Mouse (Mus musculus) liver (tissue): ENCODE data around the gene Clec4d.
A peak's percentile ranks its signal among the peaks of the same experiment; 100 is the strongest.
"Not testable (repeated sequence)": the region's sequence is repeated elsewhere in the genome, so short reads cannot be mapped to it uniquely, and the experiment has no call there.

ENCODE experiments used
- DNase-seq: peaks from one replicate; pipeline ENCODE4 v3.0.0-alpha.2; 2020; ENCODE audit warnings: mixed read lengths

The Clec4d gene

DNA sequence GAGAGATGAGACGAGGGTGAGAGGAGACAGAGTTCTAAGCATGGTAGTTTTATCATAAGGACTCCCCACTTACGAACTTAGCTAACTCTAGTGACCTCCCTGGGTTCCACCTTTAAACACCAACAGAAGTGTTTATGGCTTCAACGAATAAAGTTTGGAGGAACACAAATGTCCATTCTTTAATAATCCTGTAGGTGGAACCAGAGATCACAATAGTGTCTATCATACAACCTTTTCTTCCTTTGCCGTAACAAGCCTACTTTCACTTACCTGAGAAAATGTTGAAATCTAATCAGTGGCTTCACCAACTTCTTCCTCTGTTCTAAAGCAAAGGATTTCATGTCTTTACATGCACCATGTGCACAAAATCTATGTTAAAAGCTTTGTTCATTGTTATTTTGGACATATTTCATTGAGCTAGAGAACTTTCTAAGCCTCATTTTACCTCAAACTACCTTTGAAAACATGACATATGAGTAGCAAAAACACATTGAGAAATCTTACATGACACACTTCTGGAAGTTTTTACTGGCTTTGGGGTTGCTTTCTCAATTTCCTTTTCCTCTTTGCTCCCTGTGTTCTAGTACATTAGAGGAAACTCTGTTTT, at the start of gene Clec4d:
Clec4d (plus strand) TSS at position 557 of the 607 bp plus-strand sequence.
- no peak for DNase-seq

DNA sequence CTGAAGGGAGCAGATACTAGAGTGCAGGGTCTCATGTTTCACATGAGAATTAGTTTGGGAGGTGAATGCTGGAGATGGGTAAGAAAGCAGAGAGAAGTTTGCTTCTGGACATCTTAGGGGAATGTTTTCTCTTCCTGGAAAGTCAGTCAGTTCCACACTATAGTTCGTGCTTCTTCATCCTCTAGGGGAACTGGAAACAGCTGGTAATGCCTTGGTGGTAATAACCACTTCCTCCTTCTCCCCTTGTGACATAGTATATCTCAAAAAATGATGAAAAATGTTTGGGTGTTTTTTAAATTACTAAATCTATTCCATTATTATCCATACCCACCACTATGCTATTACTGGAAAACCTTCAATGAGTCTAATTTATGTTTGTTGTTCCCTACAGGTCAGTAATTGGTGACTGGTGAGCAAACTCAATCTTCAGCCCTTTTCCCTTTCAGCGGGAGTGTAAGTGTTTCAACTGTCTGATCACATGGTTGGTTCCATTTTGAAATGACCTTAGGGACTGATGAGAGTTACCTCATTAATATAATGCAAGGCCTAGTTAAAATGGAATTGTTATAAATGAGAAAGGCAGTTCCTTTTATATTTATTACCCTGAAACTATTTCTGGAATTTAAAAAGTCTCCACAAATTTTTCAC, 34.3 kb upstream of the Clec4d start:
- no peak for DNase-seq

DNA sequence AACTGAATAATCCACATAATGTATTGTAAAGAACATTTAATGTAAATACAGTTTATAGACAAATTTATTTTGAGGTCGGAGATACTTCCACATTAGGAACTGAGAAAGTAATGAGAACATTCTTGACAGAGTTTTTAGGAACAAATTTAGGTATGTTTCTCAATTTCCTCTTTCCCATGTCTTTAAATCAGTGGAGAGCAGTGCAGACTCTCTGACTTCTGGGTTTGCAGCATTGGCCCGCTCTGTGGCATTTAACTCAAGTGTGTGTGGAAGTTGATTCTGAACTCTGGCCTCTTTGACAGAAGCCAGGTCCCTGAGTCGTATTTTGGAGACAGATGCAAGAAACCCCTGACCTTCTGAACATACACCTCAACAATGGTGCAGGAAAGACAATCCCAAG, 32.3 kb upstream of the Clec4d start, which contains the start of gene Clec4n:
Clec4n (plus strand) TSS at position 200 of the 400 bp plus-strand sequence.
- no peak for DNase-seq

DNA sequence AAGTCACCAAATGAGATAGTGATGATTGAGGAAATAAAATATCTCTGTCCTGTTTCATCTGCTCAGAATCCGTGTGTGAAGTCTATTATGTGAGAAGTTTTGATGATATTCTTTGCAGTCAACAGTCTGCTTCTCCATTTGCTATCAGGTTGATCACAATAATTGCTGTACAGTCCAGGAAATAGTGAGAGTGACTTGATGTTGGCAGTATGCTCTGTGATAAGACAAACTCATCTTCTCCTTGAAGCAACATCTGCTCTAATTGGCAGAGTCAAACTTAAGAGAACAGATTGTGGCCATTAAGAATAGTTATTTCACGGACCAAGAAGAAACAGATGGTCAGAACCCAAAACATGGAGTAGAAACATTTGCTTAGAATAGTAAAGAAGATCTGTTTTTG, 30.8 kb upstream of the Clec4d start:
- no peak for DNase-seq

DNA sequence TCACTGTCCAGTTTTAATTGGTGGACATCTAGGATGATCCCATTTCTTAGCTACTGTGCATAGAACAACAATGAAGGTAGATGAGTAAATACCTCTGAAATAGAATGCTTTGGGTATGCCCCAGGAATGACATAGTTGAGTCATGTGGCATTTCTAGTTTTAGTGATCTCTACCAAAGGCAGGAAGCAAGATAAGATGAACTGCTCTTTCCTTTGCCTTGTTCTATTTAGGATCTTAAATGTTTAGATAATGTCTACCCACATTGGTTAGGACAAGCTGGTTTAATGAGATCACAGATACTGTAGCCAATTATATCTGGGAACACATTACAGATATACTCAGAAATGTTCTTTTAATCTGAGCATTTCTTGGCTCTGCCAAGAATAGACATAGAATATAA, 24.3 kb upstream of the Clec4d start:
- no peak for DNase-seq

DNA sequence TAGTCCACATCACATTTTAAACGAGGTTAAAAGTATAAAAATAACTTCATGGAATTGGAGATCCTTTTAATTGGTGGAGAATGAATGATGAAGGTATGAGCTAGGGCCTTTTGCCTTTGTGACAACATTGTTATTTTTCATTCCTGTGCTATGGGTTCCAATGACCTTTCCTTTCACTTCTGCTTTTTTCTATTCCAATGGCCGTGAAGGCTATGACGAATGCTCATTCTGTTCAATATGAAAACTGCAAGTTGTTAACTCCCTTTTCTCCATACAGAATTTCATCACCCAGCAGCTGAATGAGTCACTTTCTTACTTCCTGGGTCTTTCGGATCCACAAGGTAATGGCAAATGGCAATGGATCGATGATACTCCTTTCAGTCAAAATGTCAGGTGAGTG, 17.7 kb upstream of the Clec4d start:
- no peak for DNase-seq

DNA sequence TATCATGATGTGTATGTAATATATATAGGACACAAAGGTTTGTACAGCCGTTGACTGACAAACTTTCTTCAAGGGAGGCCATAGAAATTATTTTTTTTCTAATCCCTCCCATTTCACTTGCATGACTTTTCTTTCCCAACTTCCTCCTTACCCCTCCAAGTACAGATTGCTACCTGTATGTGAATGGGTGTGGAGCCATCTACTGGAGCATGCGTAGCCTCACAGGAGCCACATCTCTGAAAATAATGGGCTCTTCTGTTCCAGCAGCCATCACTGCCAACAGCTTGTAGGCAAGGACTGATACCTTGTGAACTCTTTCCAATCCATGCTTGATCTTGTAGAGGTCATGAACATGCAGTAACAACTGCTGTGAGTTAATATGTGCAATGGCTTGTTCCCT, 13.0 kb upstream of the Clec4d start:
- not testable (repeated sequence) for DNase-seq

DNA sequence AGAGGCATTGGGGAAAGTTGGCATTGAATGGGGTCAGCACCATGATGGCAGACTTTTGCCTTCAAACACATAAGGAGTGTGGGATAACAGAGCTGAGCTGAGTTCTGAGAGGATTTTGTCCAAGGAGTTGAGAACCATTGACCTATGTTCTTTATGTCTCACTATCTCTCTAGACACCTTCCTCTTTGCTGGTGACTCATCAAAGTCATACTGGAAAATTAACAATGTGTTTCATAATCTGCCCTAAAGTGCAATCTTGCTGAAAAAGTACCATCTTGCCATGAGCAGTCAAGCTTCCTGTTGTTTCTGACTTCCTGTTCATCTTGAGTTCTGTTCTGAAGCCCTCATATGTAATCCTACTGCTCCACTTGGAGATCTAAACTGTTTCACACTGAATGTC, 9.2 kb upstream of the Clec4d start:
- no peak for DNase-seq

DNA sequence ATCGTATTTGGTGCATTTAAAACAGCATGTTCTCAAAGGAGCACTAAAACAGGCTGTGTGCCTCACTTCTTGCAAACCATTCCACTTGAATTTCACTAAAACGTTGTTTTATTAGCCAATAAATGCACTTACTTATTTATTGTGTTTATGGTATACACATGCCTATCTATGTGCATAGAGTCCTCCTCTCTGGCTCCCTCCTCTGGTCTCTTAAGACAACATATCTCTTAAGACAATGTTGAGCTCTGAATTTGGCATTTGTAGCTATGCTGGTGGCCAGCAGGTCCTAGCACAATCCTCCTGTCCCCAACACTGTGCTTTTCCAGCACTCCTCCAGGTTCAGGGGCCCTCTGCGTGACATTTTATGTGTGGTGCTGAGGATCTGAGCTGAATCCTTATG, 3.0 kb upstream of the Clec4d start:
- no peak for DNase-seq

DNA sequence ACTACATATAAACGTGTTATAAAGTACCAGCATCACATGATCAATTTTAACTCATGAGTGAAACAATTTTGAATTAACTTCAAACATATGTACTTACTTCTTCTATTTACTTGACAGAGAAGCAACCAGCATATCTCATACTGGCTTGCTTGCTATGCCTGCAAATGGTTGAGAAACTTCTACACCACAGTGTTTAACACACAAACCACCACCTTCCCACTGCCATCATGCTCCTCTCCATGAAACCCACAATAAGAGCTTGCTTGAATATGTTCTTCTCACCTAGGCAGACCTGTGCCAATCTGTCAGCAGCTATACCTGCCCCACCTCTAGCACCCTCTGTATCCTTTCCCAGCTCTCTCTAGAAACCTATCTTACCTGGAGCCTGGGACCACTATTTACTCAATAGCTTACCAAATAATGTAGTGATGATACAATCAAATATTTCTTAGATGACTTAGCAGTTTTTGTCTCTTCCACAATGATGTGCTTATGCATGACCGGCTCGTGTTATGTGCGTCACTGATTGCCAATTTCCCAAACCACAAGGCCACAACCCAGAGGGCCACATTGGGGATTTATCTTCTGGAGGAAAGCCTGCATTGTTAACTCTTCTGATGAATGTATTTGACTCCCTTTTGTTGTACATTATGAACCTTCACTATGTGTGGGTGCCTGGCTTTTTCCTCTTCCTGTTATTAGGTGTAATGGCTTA, 1.9 kb upstream of the Clec4d start:
- DNase-seq = no peak

DNA sequence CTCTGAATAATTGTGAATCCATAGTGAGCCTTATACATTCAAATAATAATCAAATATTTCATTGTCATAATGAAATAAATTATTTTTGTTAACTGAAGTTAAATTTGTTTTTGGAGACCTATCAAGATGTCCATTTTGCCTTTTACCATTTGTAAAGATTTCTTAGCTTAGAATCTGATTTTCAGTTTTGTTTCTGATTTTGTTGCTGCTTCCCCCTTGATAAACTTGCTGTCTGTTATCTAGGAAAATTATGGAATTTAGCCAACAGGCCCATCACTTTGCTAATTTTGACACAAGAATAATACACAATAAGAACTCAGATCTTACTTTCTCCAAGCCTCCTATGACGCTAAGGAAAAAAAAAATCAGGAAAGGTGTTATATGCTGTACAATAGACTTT, 1.0 kb upstream of the Clec4d start:
- DNase-seq = no peak

DNA sequence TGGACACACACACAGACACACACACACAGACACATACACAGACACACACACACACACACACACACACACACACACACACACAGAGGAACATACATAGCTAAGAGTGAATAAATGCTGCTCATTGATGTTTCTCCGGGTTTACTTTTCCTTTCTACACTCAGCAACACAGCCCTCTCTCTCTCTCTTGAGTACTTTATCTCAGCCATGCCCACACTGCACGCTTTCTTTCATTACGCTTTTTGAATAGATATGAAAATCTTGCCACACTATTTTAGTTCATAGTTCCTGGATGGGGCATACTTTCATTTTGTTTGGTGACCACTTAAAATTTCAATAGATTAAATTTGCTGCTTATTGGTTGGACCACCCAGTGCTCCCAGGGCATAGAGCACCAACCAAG, 2.3 kb downstream of the Clec4d start:
- DNase-seq = no peak

DNA sequence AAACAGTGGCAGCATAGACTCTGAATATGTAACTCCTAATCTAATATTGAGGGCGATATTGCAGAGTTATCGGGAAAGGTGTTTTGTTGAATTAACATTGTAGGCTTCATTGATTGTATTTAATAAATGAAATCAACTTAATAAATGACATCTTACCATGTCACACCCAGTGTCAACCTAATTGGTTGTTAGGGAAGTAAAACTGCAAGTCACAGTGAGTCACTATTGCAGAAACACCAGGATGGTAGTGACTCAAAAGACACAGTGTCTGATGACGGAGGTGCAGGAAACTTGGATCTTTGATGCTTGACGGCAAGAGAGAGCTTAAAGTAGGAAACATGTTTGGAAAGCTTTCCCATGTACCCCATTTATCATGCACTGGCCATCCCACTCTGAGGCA, 3.9 kb downstream of the Clec4d start:
- DNase-seq = no peak

DNA sequence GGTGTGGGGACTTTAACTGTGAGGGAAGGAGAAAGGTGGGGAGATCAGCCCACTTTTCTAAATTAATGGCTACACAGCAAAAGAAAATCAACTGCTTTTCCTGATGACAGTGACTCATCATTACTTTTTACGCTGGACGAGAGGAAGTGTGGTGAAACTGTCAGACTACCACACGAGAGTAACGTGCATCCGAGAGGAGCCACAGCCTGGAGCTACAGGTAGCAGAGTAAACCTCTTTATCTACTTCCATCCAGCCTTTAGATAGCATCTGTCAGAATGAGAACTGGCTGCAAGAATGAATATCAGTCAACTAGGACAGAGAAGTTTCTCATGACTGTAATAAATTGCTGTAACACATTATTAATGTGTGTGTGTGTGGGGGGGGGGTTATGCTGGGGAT, 5.0 kb downstream of the Clec4d start:
- no peak for DNase-seq

DNA sequence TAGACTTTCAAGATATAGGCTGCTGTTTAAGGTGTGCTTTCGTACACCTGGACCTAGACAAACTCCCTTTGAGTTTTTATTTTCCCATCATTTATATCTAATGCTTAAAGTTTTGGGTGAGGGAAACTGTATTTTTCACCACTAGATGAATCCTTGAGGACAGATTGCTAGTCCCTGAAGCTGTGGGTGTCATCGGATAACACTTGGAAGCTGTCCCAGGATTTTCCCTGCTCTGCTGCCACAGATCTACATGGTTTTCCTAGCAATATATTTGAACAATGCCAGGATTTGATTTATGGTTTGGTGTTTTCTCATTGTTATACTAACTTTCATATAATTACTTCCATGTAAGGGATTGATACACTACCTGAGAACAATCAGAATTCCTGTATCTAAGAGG, 17.5 kb downstream of the Clec4d start:
- no peak for DNase-seq

DNA sequence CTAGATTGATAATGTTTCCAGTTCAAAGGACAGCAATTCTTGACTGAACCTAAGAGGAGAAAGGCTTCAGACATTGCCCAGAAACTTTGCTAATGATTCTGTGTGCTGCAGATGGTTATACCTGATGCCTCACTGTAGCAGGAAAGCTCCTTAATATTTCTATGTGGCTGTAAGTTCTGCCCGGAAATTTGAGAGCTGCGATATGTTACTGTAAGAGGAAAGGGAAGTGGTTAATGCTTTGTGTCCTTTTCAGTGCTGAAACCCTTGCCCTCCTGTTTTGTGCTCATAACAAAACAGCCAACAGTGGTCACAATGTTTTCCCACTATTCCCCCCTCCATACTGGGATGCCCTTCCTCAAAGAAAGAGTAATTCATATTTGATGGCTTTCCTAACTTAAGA, 24.4 kb downstream of the Clec4d start:
- DNase-seq = no peak

DNA sequence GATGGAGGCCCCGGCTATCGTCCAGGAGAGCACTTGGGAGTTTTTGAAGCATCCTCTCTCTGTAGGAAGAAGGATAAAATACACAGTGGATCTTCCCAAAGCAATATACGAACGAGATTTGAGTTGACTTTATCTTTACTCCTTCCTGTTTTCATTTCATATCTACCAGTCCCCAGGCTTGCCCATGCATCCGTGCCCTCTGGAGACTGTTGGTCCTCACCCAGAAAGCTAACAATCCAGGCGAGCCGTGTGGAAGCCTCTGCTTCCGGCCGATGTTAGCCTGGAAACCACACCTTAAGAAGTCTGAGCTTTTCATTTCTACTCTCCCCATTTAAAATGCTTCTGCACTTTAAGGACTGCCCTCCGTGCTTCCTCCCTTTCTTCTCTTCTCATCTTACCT, 27.0 kb downstream of the Clec4d start:
- peak; percentile 38 for DNase-seq

DNA sequence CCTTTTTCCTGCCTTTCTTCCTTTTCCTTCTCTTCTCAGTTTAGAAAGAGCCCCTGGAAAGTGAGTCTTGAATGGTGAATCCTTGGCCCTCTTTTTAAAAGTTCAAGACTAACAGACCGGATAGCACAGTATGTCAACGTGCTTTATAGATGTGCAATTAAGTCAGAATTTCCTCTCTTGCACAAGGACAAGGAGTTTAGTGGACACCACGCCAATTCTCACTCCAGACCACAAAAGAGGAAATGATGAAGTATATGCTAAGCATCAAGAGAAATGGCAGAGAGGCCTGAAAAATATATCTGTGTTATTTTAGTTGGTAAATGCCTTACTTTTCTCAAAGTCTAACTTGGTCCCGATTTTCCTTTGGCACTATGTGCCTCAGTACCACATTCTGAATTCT, 27.8 kb downstream of the Clec4d start, which contains the start of gene Clec4e:
Clec4e (minus strand) TSS at position 118 of the 400 bp plus-strand sequence.
- DNase-seq = no peak

DNA sequence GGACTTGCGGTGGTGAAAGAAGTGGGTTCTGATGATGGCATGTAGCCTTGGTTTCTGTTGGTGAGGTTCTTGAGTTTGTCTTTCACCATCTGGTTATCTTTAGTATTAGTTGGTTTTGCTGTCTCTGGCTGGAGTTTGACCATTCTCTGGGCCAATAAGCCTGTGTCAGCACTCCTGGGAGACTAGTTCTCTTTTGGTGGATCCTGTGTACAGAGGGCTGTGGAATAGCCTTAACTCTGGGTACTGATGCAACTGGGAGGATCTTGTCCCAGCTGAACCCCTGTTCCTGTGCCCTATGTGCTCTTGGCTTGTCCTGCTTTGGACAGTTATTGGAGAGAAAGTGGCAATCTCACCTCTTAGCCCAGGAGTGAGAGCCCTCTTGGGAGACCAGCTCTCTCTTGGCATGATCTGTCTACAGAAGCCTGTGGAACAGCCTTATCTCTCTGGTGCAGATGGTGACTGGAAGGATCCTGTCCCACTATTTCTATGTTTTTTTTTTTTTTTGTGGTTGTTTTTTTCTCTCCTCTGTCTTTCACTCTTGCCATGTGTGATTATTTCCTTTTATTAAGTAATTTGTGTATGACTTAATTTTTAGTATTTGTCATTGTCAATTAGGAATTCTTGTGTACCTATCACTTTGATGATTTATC, 31.0 kb downstream of the Clec4d start:
- peak; percentile 73 for DNase-seq

DNA sequence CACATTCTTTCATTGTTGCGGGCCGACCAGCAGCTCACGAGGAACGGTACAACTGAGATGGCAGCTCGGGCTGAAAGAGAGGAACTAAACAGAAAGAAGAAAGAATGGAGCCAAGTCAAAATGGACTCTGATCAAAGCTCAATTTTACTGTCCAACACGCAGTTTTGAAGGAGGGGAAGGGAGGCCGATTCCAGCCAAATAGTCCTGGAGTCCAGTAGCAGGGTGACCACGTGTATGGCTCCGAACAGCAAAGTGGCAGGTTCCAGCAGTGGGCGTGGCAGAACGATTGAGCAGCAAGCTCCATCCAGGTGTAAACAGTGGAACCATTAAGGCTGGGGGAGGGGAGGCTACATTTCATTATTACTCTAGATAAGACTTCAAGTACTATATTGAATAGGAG, 31.6 kb downstream of the Clec4d start:
- DNase-seq = peak; percentile 10

DNA sequence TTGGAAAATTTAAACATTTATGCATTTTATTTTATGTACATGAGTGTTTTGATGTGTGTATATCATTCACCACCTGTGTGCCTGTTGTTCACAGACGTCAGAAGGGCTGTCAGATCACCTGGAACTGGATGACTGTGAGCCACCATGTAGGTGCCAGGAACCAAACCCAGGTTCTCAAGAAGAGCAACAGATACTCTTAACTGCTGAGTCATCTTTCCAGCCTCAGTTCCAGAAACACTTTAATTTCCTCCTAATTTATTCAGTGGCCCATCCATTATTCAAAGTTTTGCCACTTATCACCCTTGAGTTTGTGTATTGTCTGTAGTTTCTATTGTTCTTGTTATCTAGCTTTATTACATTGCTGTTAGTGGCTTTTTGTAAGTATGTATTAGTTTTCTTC, 34.8 kb downstream of the Clec4d start:
- peak; percentile 19 for DNase-seq

DNA sequence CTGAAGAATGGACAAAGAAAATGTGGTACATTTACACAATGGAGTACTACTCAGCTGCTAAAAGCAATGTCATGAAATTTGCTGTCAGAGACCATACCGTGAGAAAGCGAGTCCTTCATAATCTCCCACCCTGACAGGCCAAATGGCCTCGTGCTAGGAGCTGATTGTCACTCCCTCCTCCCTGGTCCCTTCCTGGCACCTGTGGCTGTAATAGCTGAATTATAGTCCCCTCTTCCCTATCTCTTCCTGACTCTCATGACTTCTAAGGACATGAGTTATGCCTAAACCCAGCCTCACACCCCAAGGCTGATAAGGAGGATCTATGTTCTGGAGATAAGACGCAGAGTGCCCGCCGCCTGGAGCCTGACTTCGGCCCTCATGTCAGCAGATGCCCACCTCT, 44.4 kb downstream of the Clec4d start:
- peak; percentile 7 for DNase-seq

DNA sequence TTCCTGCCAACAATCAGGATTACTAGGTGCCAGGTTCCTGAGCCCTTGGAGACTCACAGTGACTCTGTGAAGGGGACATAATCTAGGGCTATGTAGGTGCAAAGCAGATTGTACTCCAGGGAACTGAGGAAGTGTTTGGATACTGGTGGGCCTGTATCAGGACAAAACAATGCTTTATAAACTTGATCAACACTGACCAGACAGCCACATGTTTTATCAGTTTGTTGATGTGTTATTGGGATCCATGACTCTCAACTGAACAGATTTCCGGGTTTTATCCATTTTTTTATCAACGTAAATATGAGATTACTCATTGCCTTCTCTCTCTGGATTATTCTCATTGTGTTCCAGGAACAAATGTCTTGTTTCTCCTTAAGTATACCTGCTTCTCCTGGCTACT, 46.1 kb downstream of the Clec4d start, which contains the start of gene Vmn2r19:
Vmn2r19 (plus strand) TSS at position 301 of the 400 bp plus-strand sequence.
- no peak for DNase-seq
